Mouse (Mus musculus) right cerebral cortex, adult 2 months (tissue): ENCODE results near the gene 1190002N15Rik.

Experiments used
- DNase-seq, 2 experiments: peaks; one replicate each; pipeline ENCODE4 v3.0.0; 2021 to 2022; ENCODE audit warnings: low spot score in 2 of 2

Gene 1190002N15Rik

DNA sequence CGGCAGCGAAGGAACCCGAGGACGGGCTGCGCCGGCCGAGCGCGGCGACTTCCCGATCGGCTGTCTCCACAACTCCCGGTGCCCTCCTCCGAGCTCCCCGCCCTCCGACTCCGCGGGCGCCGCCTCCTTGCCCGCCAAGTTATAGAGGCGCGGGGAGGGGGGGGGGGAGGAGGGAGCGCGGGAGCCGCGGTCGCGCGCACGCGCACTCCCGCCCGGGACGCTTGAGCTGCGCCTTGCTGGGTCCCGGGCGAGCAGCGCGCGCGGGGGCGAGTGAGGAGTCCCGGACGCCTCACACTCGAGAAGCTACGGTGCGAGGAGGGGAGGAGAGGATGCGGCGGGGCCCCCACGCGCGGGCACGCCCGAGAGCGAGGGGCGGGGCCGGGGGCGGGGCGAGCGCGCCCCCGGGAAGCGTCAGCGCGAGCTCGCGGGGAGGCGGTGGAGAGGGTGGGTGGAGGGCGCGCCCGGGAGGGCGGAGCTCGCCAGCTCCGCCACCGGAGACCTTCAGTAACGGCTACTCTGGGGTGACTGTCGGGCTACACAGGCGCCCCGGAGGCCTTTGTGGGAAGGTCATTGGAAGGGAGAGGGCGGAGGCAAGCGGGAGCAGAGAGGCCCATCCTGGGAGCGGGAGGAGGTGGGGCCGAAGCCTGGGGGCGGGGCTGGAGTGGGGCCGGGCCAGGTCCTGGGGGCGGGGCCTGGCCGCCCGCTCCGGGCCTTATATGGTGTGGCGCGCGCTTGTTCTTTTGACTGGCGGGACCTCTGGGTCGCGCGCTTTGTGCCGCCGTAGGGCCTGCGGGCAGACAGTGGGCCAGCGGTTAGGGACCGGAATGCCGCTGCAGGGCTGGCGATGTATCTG lies at the start of gene 1190002N15Rik:
1190002N15Rik (minus strand) TSS at position 112 of the 853 bp plus-strand sequence.
- DNase-seq = peak; percentile 87 to 92

GRCm38 (mm10) chr9:94582309-94582708 lies 44.4 kb upstream of the 1190002N15Rik start:
- DNase-seq = no peak

DNA sequence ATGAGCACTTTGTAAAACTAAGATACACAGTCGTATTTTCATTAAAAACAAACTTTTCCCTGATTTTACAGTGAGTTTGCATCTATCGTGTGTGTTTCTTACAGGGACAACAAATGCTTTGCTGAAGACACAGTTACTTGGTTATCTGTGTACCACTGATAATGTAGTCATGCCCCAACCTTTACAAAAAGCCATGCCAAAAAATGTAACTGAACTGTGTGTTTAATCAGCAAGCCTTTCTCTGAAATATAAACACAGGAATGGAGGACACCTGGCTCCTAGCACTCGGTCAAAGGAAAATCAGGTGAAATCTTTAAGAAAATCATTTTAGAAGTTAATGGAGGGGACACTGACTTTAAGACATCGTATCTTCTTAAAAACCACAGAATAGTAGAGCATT lies 43.8 kb upstream of the 1190002N15Rik start:
- DNase-seq = no peak

- no peak for DNase-seq
These were observed 42.3 kb upstream of the 1190002N15Rik start for GRCm38 (mm10) chr9:94580071-94580737.

- no peak for DNase-seq
These were observed 33.9 kb upstream of the 1190002N15Rik start for GRCm38 (mm10) chr9:94571802-94572201.

- no peak for DNase-seq
These were observed 30.5 kb upstream of the 1190002N15Rik start for GRCm38 (mm10) chr9:94568386-94568785.

DNA sequence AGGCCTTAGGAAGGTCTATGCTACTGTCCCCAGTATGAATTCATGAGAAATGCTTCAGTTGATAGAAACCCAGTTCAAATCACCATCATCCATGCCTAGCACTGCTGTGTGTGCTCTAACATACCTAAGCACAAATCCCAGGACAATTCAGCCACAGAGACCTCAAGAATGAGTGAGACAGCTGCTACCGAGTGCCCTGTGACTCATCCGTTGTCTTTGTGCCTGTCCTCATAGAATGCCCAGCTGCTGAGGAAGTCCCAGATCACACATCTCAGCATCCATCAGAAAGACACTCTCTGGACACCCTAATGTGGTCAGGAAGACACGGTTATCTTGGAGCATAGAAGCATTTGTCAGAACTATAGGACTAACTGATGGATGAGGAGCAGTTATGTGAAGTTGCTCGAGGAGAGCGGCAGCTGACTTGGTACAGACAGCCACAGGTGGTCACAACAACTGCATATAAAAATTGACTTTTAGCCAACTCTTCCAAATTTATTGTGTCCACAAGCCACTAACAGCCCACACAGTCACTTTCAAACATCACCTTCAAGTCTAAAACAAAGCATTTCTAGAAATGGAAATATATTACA lies 29.9 kb upstream of the 1190002N15Rik start:
- DNase-seq = no peak

DNA sequence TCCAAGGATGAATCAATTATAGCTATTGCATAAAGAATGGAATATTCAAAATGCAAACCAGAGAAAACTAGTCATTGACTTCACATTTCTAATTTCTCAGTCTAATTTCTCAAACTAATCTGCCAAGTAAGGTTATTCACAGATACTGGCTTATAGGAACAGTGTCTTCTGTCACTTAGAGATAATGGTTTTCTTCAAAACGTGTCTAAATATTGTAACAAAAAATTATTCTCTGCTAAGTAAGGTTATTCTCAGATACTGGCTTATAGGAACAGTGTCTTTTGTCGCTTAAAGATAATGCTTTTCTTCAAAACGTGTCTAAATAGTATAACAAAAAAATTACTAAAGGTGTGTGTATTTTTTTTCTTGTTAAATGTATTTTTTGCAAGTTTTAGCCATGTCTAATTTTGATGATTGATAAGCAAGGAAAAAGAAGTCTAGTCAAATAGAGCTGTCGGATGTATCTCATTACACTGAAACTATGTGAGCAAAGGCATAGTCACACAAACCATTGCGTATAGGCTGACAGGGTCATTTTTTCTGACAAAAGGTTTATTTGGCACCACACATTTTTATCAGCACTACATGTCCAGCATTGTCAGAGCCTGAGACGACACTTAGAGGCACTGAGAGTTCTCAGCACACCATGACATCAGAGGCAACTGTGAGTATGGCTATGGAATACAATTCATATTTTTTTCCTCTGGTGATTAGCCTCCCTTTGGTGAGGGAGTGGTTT lies 19.1 kb upstream of the 1190002N15Rik start:
- no peak for DNase-seq

GRCm38 (mm10) chr9:94556249-94556648 lies 18.4 kb upstream of the 1190002N15Rik start:
- no peak for DNase-seq

DNA sequence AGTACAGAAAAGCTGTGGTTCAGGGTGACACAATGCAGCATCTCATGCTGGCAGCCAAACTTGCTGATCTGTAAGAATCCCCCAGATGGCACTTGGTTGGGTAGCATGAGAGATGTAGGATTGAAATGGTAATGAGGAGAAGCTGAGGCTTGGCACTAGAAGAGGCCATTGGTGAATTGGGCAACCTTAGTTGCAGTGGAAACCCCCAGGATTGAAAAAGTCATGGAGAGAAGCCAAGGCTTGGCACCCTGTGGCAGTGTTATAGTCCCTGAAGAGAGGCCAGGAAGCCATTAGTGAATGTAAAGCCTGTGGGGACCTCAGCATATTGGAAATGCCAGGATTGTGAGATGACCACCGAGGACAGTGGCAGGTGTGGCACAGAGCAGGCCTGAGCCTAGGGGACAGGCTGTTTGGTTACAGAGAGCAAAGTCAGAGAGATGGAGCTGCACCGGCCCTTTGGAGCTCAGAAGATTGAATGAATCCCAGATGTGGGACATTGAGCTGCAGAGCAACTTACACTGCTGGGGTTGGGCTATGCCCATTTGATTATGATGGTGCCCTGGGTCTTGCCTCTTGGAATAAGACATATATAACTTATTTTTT lies 12.7 kb upstream of the 1190002N15Rik start:
- no peak for DNase-seq

DNA sequence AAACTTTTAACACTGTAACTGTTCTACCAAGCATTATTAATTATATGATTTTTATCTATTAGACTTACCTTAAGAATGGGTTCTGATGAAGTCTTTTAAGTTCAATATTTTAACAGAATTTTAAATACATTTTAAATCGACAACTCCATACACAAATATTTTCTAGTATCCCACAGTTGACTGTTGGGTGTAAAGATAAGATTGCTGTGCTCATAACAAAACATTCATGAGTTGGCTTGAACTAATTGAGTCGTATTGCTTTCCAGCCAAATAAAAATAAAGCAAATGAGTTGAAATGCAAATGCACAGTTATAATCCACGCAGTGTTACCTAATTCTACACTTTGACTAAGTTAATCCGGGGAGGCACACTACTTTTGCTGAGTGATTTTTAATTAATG lies 6.0 kb upstream of the 1190002N15Rik start:
- DNase-seq = no peak

GRCm38 (mm10) chr9:94540343-94541095 lies 2.6 kb upstream of the 1190002N15Rik start:
- no peak for DNase-seq

GRCm38 (mm10) chr9:94539346-94539865 lies 1.5 kb upstream of the 1190002N15Rik start:
- no peak for DNase-seq

GRCm38 (mm10) chr9:94538823-94539143 lies 902 bp upstream of the 1190002N15Rik start:
- DNase-seq = no peak

GRCm38 (mm10) chr9:94537051-94537917 lies 597 bp downstream of the 1190002N15Rik start:
- DNase-seq = peak; percentile 52 to 77

DNA sequence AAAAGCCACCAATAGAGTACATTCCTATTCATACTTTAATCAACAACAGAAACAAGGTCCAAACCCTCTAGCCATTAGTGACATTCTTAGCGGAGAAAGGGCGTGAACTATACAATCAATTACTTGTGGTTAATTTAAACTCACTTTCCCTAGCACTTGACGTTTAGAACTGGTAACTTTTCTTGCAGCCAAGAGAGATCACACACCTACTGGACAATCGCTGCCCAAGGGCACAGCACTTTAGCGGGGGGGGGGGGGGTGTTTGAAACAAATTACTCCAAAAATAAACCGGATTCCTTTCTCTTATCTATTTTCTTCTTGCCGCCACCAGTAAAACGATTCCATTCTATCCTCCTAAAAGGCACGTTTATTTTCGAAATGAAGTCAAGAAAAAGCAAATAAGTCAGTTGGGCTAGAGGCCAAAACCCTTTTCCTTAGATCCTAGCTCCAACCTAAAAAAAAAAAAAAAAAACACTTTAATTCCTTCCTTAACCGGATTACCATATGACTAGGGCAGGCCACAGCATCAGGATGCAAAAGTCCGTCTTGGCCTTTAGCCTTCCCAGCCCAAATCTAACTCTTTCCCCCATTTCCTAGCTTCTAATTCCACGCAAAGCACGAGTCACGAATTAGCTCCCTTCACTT lies 1.5 kb downstream of the 1190002N15Rik start:
- DNase-seq = no peak

- no peak for DNase-seq
These were observed 3.1 kb downstream of the 1190002N15Rik start for GRCm38 (mm10) chr9:94534795-94535194.

- no peak for DNase-seq
These were observed 3.7 kb downstream of the 1190002N15Rik start for GRCm38 (mm10) chr9:94534226-94534625.

- DNase-seq = no peak
These were observed 4.2 kb downstream of the 1190002N15Rik start for GRCm38 (mm10) chr9:94533641-94534040.
